Mouse (Mus musculus) cerebellum, adult 2 months (tissue): ENCODE measurements around the gene Mga.

Source experiments
- CTCF ChIP-seq: fragments of 200-500 bp; IDR thresholded peaks from 2 replicates; pipeline ENCODE4 v1.5.1; 2011; ENCODE audit warnings: low read depth, mild to moderate bottlenecking, control low read depth, low read length, moderate library complexity, borderline replicate concordance; ENCODE audit not compliant: insufficient read depth
- POLR2A ChIP-seq: fragments of 200-500 bp; IDR thresholded peaks from 2 replicates; pipeline ENCODE4 v1.6.1; 2011; ENCODE audit warnings: low read length, control low read depth, borderline replicate concordance; ENCODE audit not compliant: insufficient read depth

DNA sequence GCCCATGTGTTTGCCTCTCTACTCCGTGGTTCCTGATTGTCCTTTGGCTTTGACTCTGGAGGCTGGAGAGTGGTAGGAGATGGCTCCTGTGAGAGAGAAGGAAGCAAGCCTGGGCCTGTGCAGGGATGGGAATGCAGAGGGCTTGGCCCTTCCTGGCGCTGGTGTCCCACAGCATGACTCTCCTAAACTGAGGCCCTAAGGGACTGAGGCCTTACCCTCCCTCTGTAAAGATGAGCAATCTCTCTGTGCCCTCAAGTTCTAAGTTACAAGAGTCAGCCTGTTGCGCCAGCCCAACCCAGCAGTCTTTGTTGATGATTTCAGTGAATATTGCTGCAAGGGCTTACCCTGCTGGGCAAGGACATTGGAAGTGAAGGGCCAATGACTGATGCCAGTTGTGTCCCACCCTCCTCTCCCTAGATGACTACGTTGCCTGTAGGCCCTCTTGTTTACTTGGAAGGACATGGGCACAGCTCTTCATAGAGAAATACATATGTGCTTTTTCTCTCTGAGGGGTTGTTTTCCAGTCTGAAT is 110.7 kb downstream of the Mga start:
- TF ChIP-seq CTCF (no peak), POLR2A (no peak)
